Mouse (Mus musculus) megakaryocyte progenitor cell, adult 5-6 weeks (primary cell): ENCODE measurements around the gene Fip1l1. TPM values are rescaled to one million over a fixed set of nuclear protein-coding genes. Genes with fewer than 3 reads are reported as not detected.

Experiments used
- ATAC-seq: replicated peaks from 2 replicates; pipeline ENCODE4 v1.8.0; 2016; ENCODE audit warnings: mild to moderate bottlenecking, moderate TSS enrichment, inconsistent platforms; ENCODE audit not compliant: poor library complexity
- total RNA-seq, 2 experiments: library from RNA; stranded (forward) in 1 of 2; stranded (reverse) in 1 of 2; fragments of 157-497, 149-512 nt in 1 of 2; fragments of 200-1000 nt in 1 of 2; gene quantifications; 2 replicates each; pipeline versions ENCODE4 v1.2.3 to v1.2.4; 2015 to 2017

The Fip1l1 gene
- total RNA-seq, 2 experiments from 2014 or later: 92.9 to 142 TPM

DNA sequence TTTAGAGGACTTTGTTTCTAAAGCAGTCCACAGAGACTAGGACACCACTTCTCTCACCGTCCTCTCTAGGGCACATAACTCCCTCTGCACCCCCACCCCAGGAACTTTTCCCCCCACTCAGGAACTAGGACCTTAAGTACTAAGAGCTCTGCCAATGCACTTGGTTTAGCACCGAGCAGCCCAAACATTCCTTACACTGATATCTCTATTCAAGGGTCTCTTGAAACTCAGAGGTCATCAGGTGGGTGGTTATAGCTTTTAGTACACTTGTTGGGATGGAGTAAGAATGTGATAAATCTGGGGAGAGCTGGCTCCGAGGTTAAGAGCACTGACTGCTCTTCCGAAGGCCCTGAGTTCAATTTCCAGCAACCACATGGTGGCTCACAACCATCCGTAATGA is 77.5 kb downstream of the Fip1l1 start:
- ATAC-seq: no peak

DNA sequence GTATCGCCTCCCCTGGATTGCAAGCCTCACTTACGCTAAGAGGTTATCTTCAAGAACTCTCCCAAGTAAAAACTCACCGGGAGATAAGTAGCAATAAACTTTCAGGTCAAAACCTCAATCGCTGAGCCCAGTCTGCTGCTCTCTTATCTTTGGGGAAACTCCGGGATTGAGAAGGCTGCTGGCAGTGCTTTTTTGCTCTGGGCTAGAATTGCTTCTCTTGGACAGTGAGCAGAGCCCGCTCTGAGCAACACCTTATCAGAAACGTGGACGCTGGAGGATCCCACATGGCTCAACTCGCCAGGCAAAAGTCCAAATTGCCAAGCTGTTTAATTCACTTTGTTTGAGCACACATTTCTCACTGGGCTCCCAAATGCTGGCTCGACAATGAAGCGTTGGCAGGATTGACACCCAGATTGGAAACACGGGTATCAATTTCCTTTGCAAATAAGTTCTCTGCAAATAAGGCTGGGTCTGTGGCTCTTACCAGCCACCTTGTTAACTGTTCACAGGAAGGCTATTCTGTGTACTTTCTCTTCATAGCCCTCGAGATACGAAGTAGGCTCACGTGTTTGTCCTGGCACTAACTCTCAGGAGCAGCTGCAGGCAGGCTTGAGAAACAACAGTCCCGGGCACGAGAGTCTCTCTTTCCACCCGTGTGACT is 78.4 kb downstream of the Fip1l1 start:
- ATAC-seq: no peak

DNA sequence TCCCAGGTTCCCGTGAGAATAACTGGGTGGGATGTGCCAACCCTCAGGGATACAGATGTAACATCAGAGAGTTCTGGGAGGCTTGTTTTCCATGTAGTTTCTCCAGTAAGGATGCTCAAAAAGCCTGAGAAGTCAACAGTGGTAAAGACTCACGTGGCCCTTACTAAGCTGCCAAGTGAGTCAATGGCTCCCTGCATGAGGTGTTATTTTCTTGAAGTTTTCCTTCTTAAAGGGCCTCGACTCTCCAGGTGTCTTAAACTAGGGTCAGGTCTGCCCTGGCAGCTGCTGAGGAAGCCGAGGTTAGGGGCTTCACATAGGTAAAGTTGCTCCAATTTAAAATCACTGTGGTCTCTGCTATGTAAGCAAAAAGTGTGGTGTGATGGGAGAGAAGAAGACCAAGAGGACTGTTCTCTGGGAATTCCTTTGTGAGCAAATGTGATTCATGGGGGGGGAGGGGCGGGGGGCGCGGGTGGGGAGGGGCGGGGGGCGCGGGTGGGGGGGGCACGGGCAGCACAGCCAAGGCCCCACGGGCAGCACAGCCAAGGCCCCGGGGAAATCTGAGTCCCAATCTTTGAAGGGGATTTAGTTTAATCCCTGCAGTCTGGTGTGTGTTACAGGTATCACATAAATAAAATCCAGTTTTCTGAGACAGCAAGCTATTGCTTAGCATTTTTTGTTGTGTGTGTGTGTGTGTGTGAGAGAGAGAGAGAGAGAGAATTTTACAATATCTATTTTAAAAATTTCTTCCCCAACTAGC is 82.7 kb downstream of the Fip1l1 start:
- no peak for ATAC-seq

DNA sequence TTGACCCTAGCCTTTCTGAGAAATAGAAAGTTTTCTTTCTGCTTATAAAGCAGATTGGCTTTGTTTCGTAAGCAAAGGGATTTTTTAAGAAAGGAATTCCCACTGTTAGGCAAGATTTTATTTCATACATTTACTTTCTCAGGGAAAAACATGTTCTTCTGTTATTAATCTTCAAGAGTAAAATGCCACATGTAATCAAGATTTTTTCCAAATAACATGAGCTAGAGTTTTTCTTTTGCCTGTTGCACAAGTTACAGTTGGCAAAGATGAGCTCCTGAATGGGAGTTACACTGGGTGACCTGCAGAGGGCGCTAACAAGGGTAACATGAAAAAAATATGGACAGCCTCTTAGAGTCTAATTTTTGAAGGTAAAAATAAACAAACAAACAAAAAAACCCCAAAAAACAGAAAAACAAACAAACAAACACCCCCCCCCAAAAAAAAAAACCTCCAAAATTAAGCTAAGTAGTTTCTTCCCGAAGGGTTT is 83.4 kb downstream of the Fip1l1 start:
- ATAC-seq: 0 out of 2 replicates have a peak, but pooled peaks have one; percentile 46

DNA sequence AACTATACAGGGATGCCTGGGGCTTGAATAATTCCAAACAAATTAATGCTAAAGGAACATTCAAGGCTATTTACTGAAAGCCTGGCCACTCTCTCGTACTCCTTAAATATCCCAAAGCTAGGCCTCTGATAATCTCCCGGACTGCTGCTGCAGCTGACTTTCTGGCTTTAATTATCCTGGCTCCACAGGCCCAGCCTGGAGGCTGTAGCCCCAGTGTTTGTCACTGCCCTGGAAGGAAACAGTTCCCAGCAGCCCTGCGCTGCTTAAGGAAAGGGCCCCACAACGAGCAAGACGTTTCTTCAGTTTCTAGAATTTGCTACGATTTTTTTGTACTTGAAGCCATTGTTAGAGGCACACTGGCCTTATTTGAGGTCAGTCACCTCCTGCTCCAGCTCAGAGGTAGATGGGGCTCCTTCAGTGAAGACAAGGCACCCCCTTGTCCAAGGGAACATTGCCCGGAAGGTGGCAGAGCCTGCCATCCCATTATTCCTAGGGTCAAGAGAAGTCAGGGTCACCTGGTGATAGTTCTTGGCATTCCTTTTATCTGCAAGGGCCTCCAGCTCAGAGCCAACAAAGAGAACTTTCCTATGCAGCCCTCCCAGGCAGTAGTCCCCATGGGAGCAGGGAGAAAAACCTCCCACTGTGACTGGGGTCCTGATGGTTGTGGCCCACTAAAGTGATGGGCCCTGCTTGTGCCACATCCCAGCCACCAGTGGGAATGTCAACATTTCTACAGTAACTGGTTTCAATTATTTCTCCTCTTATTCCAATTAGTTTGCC is 86.6 kb downstream of the Fip1l1 start:
- ATAC-seq: no peak

DNA sequence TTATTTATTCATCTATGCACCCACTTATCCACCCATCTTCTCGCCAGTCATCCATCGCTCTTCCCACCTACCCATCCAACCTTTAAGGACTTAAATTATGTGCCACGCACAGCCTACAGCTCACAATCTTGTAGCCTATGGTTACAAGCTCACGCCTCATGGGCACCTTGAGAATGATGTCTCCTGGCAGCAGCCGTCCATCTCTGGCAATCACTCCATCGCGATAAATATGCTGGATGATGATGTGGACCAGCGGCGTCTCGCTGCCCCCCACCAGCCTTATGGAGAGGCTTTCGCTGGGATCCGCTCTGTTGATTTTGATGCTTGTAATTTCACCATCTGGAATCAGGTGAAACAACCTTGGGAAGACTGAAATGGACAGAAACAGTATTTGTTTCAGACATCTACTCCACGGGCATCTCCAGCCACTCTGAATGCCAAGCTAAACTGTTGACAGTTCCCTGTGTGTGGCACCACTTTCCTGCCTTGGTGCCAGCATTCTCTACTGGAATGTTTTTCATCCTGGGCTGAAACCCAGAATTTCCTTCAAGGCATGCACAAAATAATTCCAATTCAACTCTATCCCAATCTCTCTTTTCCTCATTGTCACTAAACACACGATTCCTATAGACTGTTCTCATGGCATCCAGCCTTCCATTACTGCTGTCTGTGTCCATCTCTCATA is 88.2 kb downstream of the Fip1l1 start:
- no peak for ATAC-seq

DNA sequence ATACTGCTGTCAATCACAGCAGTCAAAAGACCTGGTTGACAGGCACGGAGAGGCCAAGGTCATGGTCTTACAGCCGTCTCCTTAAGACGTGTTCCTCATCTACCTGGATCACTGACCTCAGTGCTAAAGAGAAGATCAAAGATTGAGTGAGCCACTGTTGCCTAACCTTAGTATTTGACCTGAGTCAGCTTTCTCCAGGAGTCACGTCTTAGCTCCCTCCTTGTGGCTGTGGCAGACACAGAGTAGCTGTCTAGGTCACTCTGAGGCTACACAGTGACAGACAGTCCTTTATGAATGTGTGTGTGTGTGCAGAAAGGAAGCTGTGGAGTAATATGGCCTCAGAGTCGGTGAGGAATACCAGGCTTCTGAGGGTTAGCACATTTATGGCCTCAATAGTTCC is 89.1 kb downstream of the Fip1l1 start:
- no peak for ATAC-seq

DNA sequence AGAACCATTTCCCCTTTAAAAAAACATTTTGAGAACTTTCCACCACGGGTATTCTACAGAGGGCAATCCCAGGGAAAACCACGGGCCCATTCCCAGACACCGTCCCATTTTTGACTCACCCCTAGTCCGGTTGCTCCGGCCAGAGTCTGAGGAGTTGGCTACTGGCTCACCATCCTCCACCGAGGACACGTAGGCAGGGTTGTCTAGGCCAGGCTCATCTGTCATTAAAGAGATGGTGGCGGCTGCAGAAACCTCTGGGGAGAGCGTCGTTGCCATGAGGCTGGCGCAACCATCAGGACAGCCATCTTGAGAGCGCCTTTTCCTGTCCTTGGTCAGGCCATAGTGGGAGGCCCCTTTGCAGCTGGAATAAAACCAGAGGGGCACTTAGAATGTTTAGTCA is 92.8 kb downstream of the Fip1l1 start:
- ATAC-seq: no peak

DNA sequence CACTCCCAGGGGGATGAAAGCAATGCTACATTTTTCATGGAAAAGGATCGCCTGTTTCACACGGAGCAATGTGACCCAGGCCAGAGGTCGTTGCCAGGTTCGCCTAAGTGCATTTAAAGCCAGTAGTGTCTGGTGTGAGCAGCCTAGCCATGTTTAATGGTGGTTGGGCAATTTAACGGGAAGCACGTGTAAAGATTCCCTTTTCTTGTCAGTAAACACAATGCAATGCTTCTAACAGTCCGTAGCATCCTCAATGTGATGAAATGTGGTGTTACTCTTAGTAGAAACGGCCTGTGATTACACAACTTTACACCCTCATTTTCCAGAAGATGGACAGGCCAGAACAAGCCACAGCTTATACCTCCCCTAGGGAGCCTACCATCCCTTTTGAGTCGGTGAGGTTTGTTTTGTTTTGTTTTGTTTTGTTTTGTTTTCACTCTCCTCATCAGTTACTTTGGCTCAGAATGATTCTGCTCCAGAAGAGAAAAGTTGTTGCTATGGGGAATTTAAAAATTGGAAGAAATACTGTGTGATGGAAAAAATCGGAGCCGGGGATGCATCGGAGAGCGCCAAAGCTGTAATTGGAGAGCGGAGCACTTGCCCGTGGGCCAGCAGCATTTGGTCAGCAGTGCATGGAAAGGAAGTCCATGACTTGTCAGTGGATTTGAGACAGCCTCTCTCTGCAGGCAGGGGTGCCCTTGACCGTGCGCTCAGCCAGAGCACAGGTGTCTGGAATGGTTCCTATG is 97.3 kb downstream of the Fip1l1 start:
- ATAC-seq: peak; percentile 90

DNA sequence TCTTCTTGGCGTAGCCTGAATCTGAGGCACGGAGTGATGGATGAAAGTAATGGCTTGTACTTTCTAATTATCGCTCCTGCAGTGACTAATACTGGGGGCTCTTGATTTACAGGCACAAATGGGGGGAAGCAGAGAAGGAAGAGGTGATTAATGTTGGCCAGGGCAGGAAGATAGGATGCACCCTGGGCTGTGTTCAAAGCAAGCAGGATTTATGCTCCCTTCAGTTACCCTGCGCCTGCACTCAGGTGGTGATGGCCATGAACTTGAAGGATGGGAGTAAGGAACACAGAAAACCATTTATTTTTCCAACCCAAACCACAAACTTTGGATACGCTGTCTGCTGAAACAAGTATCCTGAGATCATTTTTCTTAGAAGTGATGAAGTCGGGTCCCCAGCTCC is 98.2 kb downstream of the Fip1l1 start:
- no peak for ATAC-seq

DNA sequence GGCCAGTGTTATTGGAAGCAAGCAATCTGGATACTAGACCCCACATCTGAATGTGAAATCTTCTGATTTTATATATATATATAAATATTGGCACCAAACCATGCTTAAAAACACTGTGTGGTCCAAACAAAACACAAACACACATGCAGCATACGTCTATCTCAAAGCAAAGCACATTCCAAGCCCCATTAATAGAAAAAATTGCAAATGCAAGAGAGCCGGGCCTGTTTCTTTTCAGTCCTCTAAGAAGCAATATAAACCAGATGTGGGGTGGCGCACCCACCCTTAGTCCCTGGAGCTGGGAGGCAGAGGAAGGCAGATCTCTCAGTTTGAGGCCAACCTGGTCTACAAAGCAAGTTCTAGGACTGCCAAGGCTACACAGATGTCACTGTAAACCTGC is 99.1 kb downstream of the Fip1l1 start:
- no peak for ATAC-seq

DNA sequence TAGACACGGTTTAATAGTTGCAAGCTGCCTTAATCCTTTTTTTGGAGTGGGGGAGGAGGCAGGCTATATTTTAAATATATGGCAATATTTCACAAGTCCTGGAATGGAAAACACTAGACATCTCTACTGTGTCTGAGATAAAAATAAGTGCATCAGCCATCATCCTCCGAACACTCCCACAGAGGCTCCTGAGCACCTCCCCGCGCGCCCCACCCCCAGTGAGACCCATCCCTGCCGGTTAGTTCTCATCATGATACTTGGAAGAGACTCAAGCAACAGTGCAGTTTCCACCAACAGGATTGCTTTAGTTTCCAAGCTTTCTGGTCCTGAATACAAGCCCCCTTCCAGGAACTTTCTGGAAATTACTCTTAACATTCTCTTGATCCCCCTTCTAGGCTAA is 104.3 kb downstream of the Fip1l1 start:
- no peak for ATAC-seq

DNA sequence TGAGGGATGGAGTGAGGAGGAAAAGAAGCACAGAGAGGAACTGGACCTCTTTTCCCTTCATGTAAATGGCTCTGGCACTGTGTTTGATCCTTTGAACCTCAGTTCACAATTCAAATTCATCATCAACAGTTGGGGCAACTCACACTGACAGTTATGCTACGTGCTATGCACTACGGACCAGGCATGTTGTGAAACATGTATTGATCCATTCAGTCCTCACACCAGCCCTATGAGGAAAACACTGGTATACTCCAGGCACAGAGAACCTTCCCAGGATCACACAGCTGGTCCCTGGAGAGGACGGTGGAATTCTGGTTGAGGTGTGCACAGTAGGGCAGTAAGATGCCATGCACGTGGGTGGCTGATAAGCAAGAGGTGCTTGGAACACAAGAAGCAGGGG is 105.3 kb downstream of the Fip1l1 start:
- ATAC-seq: no peak

DNA sequence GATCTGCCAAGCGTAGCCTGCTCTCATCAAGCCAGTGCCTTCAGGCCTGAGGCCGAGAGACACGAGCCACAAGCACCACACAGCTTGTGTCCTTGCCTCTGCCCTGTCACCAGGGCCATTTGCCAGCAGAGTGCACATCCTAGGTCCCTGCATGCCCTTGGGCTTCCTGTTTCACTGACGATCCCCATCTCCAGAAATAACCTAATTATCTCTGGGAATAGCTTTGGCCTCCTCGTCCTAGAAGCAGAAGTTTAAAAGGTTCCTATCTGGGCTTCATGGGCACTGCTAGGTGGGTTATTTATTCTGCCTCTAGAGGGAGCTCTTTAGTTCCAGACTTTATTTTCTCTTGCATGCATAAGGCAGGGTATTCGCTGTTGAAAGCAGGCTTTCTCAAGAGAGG is 105.8 kb downstream of the Fip1l1 start:
- ATAC-seq: peak; percentile 76

DNA sequence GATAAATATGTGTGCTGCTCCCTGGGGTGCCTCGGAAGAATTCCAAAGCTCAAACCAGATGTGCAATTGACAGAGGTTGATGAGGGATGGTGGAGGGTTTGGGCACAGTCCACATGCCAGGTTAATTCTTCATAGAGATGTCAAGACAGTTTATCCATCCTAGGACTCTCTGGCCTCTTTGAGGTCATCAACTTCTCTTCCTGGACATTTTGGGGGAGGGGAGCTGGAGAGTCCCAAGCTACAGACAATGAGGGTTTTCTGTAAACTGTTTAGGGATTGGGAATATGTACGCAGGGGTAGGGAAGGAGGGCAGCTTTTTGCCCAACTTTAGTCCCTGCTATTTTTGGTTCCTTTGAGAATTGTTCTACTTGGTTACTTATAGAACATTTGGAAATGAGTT is 107.0 kb downstream of the Fip1l1 start:
- no peak for ATAC-seq

DNA sequence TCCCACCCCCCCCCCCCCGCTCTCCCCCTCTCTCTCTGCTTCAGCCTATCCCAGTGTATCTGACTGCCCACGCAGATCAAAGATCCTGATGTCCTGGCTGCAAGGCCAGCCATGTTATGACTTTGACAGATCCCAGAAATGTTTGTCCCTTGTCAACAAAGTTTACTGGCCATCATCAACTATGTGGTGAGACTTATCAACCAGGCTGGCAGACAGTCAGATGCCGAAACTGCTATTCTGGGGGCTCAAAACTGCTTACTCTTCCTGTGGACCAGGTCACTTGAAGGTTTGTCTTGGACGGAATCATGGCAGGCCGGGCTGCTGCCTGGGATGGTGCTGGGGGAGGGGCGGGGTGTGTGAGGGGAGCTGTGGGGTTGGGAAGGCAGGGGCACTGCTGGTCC is 112.3 kb downstream of the Fip1l1 start:
- ATAC-seq: no peak

DNA sequence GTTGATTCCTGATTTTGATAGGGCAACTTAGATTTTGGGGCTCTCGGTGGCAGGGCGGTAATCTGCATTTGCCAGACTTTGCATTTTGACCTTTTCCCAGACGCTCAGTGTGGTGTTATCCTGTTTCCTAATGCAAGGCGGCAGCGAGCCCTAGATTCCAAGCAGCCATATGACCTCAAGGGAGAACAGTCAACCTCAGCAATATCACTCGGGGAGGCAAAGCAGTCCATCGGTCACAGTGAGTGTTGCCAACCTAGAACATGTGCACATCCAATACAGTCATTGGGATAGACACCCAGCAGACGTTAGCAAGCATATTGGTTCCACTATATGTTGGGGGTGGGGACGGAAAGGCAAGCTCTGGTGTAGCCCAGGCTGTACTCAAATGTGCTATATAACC is 113.0 kb downstream of the Fip1l1 start:
- no peak for ATAC-seq
